8 mouse cellular contexts compared by ENCODE assay signal in genomic region chrX:7670390-7670881, GRCm38 (mm10). TPM values are rescaled to one million over a fixed set of nuclear protein-coding genes. Genes with fewer than 3 reads are reported as not detected.
DNase-seq lines count a peak whose midpoint lies in the region; ATAC-seq and TF ChIP-seq lines count a peak whose summit lies in the region.

No protein-coding gene starts in this region.

- ATAC-seq in intestine, postnatal 0 days: peak; percentile 61
- peak; percentile 82 for ATAC-seq in neural tube, embryonic 12.5 days (ENCODE audit: low FRiP score, low read depth)

- 20% methylated on average over 18 of the region's 19 CpGs for WGBS in intestine, postnatal 0 days
- WGBS in neural tube, embryonic 12.5 days: 23% methylated on average over 18 of the region's 19 CpGs

- no peaks in the 10 kb centered on the region for H3K4me1 ChIP-seq in intestine, postnatal 0 days (replicated peaks; ENCODE audit: control insufficient read depth, insufficient read depth, low read length)
- H3K4me1 ChIP-seq in neural tube, embryonic 12.5 days: no peaks in the 10 kb centered on the region

- H3K27ac ChIP-seq in intestine, postnatal 0 days (ENCODE audit: low read depth, low read length): peak overlapping the region; percentile 60
- no peak overlapping the region for H3K27ac ChIP-seq in neural tube, embryonic 12.5 days

- H3K27me3 ChIP-seq in intestine, postnatal 0 days (replicated peaks; ENCODE audit: control insufficient read depth, insufficient read depth, low read length): no peaks in the 10 kb centered on the region
- no peaks in the 10 kb centered on the region for H3K27me3 ChIP-seq in neural tube, embryonic 12.5 days (replicated peaks)

- peak overlapping the region; percentile 51 for H3K4me3 ChIP-seq in intestine, postnatal 0 days (ENCODE audit: low read depth, low read length)
- peak overlapping the region; percentile 36 for H3K4me3 ChIP-seq in neural tube, embryonic 12.5 days

- peak overlapping the region; percentile 67 for H3K4me2 ChIP-seq in intestine, postnatal 0 days (replicated peaks; ENCODE audit: low read depth)
- peak overlapping the region; percentile 57 for H3K4me2 ChIP-seq in neural tube, embryonic 12.5 days (replicated peaks)

- H3K36me3 ChIP-seq in intestine, postnatal 0 days (ENCODE audit: control insufficient read depth, insufficient read depth): peaks cover 10% of the 10 kb centered on the region; the same call in 1 of the 2 replicates
- no peaks in the 10 kb centered on the region for H3K36me3 ChIP-seq in neural tube, embryonic 12.5 days

- DNase-seq in 3134 (ENCODE audit: extremely low read depth, insufficient read length, low spot score): peak; percentile 83
- peak; percentile 72 for DNase-seq in MN1 (ENCODE audit: low spot score)
- DNase-seq in embryo, embryonic 10 days (ENCODE audit: low spot score): peak; percentile 48
- DNase-seq in heart, adult 18-20 months: peak; percentile 79 to 83
- peak; percentile 83 to 85 for DNase-seq in lung, adult 18-20 months
- DNase-seq in thymus, postnatal 10 days (ENCODE audit: low spot score in 2 of 2): peak; percentile 20 to 26

- H3K9ac ChIP-seq in intestine, postnatal 0 days (ENCODE audit: low read depth, low read length): peak overlapping the region; percentile 60; the same call in 1 of the 2 replicates
- H3K9ac ChIP-seq in neural tube, embryonic 12.5 days: 0 out of 2 replicates have a peak overlapping the region, but pooled peaks have one; percentile 26

- H3K9me3 ChIP-seq in intestine, postnatal 0 days (ENCODE audit: control insufficient read depth): no peaks in the 10 kb centered on the region
- H3K9me3 ChIP-seq in neural tube, embryonic 12.5 days: no peaks in the 10 kb centered on the region

- no peak for TF ChIP-seq CTCF in intestine, postnatal 0 days (IDR thresholded peaks at IDR 0.05; ENCODE audit: low read depth)

RNA-seq across cellular contexts. Expression of gene Plp2, which starts 0.8 kb away (rescaled TPM):
- total RNA-seq in heart, adult 18-20 months (2021): 10 to 100 TPM; 41.3 to 57.6 TPM
- 113 and 124 TPM in 2 replicates for polyA plus RNA-seq in intestine, postnatal 0 days (2015; fragmentation: Nextera tagmentation; extraction: Ambion mirVana)
- 31.2 and 34.6 TPM in 2 replicates for polyA plus RNA-seq in neural tube, embryonic 12.5 days (2016; fragmentation: Nextera tagmentation; extraction: Ambion mirVana)

RNA-seq across cellular contexts. Expression of gene Magix, which starts 10.6 kb away (rescaled TPM):
- total RNA-seq in heart, adult 18-20 months (2021): 10 to 100 TPM; 25.2 to 27.9 TPM
- polyA plus RNA-seq in intestine, postnatal 0 days (2015; fragmentation: Nextera tagmentation; extraction: Ambion mirVana): 1.4 and 1.6 TPM in 2 replicates
- 0.09 TPM in 1 of 2 replicates, not detected in the other for polyA plus RNA-seq in neural tube, embryonic 12.5 days (2016; fragmentation: Nextera tagmentation; extraction: Ambion mirVana)

RNA-seq across cellular contexts. Expression of gene Prickle3, which starts 13.4 kb away (rescaled TPM):
- total RNA-seq in heart, adult 18-20 months (2021): 10 to 100 TPM; 21.1 to 21.5 TPM
- polyA plus RNA-seq in intestine, postnatal 0 days (2015; fragmentation: Nextera tagmentation; extraction: Ambion mirVana): 3.4 and 4.3 TPM in 2 replicates
- 2.4 and 3.0 TPM in 2 replicates for polyA plus RNA-seq in neural tube, embryonic 12.5 days (2016; fragmentation: Nextera tagmentation; extraction: Ambion mirVana)

RNA-seq across cellular contexts. Expression of gene Gpkow, which starts 26.5 kb away (rescaled TPM):
- 10 to 100 TPM; 17.8 to 20.1 TPM for total RNA-seq in heart, adult 18-20 months (2021)
- polyA plus RNA-seq in intestine, postnatal 0 days (2015; fragmentation: Nextera tagmentation; extraction: Ambion mirVana): 13.8 and 14.6 TPM in 2 replicates
- polyA plus RNA-seq in neural tube, embryonic 12.5 days (2016; fragmentation: Nextera tagmentation; extraction: Ambion mirVana): 44.1 and 46.6 TPM in 2 replicates

RNA-seq across cellular contexts. Expression of gene Syp, which starts 32.2 kb away (rescaled TPM):
- total RNA-seq in heart, adult 18-20 months (2021): 1 to 10 TPM; 2.2 to 4.1 TPM
- polyA plus RNA-seq in intestine, postnatal 0 days (2015; fragmentation: Nextera tagmentation; extraction: Ambion mirVana): 5.4 and 5.7 TPM in 2 replicates
- 62.2 and 71.0 TPM in 2 replicates for polyA plus RNA-seq in neural tube, embryonic 12.5 days (2016; fragmentation: Nextera tagmentation; extraction: Ambion mirVana)

Comparison
In these comparisons a context has a peak if more than half of its experiments do, and no peak if none do; other contexts are left out.
1. DNase-seq: peak in every context shown above with its lines; median percentile 84 in lung, adult 18-20 months; 83 in 3134; 81 in heart, adult 18-20 months; 72 in MN1; 48 in embryo, embryonic 10 days; 23 in thymus, postnatal 10 days.